Mouse (Mus musculus): ENCODE data around the gene Cx3cr1.

DNA sequence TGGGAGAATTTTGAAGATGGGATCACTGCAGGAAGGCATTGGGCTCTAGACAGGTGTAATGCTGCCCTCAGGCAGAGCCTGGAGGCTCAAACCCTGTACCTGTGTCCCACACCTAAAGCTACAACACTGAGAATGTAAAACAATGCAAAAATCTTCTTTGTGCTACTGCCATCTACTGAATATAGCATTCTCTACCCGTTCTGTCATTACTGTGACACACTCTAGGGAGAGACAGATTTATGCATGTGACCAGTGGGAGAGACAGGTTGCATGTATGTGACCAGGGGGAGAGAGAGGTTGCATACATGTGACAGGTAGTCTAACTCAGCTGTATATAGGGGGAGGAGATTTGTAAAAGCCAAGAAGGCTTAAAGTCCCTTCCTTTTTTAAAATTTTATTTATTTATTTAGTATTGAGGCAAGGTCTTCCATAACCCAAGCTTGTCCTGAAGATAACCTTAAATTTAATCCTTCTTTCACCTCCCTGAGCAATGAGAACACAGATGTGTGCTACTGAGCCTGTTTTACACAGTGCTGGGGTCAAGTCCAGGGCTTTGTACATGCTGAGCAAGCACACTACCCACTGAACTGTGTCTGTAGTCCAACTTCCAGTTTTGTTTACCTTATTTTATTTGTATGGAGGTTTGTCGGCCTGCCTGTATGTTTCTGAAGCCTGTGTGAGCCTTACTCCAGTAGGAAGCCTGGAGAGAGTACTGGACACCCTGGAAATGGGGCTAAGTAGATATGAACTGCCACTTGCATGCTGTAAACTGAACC lies 216.4 kb downstream of the Cx3cr1 start:
- TF ChIP-seq CTCF (IDR thresholded peaks at IDR 0.05; ENCODE audit: extremely low read depth, insufficient read depth, insufficient read length, insufficient replicate concordance) (no peak), POLR2A (IDR thresholded peaks at IDR 0.05; ENCODE audit: low read depth, low read length) (no peak)

Measured in spleen, adult 2 months (tissue).